Mouse (Mus musculus): ENCODE data around the gene Ryr2. TPM values are rescaled to one million over a fixed set of nuclear protein-coding genes. Genes with fewer than 3 reads are reported as not detected.

Ryr2 gene
- polyA plus RNA-seq, 2 experiments: 0.16 to 0.19 TPM

DNA sequence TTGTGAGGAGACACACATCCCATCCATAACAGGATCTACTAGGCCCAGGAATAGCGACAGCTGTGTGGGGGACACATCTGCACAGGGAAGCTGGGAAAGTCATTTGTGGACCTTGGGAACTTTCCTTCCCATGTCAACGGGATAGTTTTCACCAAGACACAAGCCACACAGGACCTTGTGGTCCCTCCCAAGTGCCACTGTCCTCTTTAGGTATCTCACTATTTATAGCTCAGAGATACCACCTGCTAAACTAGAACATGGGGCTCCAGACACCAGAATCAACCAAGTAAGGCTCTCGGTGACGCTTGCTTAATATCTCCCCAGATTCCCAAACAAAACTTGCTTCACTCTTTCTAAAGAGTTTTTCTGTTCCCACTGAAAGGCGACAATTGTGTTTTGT is 73.5 kb downstream of the Ryr2 start:
- H3K4me2 ChIP-seq (ENCODE audit: low read depth): no peak overlapping the region
- H3K27me3 ChIP-seq (ENCODE audit: control insufficient read depth, insufficient read depth, low read length): no peaks in the 10 kb centered on the region
- no peaks in the 10 kb centered on the region for H3K9me3 ChIP-seq (ENCODE audit: control insufficient read depth, low read length)
- ATAC-seq (ENCODE audit: insufficient read depth): no peak
- no peak overlapping the region for H3K27ac ChIP-seq
- no peak for TF ChIP-seq CTCF (IDR thresholded peaks at IDR 0.05; ENCODE audit: low read depth)
- TF ChIP-seq EP300 (IDR thresholded peaks at IDR 0.05; ENCODE audit: low read depth): no peak
- WGBS (ENCODE audit: insufficient replicate concordance): 68% methylated on average over 5 of the region's 5 CpGs
- no peak overlapping the region for H3K4me3 ChIP-seq (ENCODE audit: insufficient read depth in 1 of 2, low read depth in 2 of 2, low read length in 2 of 2)
- H3K4me1 ChIP-seq (replicated peaks; ENCODE audit: control insufficient read depth in 2 of 2, insufficient read depth in 2 of 2, low read length in 1 of 2): no peaks in the 10 kb centered on the region
- no peak for DNase-seq (ENCODE audit: low read depth in 3 of 3, low spot score in 3 of 3)
- H3K36me3 ChIP-seq (replicated peaks; ENCODE audit: control insufficient read depth, insufficient read depth, low read depth): no peaks in the 10 kb centered on the region
- H3K9ac ChIP-seq (replicated peaks): no peak overlapping the region

DNA sequence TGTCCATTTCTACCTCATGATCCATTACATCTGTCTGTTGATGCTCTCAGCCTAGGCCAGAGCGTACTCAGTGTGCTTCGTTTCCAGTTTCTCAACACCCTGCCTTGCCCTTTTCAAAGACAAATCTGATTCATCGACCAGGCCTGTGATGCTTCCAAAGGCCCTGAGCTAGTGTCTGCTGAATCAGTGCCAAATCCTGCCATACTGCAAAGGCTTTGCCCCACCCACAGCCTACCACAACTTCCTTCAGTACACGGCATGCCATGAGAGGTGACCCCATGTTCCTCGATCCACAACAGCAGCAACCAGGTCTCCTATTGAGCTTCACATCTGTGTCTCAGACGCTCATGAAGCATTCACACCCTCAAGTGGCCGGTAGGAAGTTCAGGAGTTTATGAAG is 76.9 kb downstream of the Ryr2 start:
- Histone ChIP-seq H3K4me3 (ENCODE audit: insufficient read depth in 1 of 2, low read depth in 2 of 2, low read length in 2 of 2) (no peak overlapping the region), H3K9ac (replicated peaks) (no peak overlapping the region), H3K36me3 (replicated peaks; ENCODE audit: control insufficient read depth, insufficient read depth, low read depth) (no peaks in the 10 kb centered on the region), H3K9me3 (ENCODE audit: control insufficient read depth, low read length) (no peaks in the 10 kb centered on the region), H3K27ac (no peak overlapping the region), H3K4me2 (ENCODE audit: low read depth) (no peak overlapping the region), H3K4me1 (replicated peaks; ENCODE audit: control insufficient read depth in 2 of 2, insufficient read depth in 2 of 2, low read length in 1 of 2) (no peaks in the 10 kb centered on the region), H3K27me3 (ENCODE audit: control insufficient read depth, insufficient read depth, low read length) (no peaks in the 10 kb centered on the region)
- TF ChIP-seq CTCF (IDR thresholded peaks at IDR 0.05; ENCODE audit: low read depth) (no peak), EP300 (IDR thresholded peaks at IDR 0.05; ENCODE audit: low read depth) (no peak)
- ATAC-seq (ENCODE audit: insufficient read depth) (no peak), DNase-seq (ENCODE audit: low read depth in 3 of 3, low spot score in 3 of 3) (no peak)
- 58% methylated on average over 7 of the region's 7 CpGs for WGBS (ENCODE audit: insufficient replicate concordance)

GRCm38 (mm10) chr13:12029326-12029725 is 77.4 kb downstream of the Ryr2 start:
- H3K9me3 ChIP-seq (ENCODE audit: control insufficient read depth, low read length): no peaks in the 10 kb centered on the region
- no peaks in the 10 kb centered on the region for H3K4me1 ChIP-seq (replicated peaks; ENCODE audit: control insufficient read depth in 2 of 2, insufficient read depth in 2 of 2, low read length in 1 of 2)
- 67% methylated on average over 4 of the region's 4 CpGs for WGBS (ENCODE audit: insufficient replicate concordance)
- ATAC-seq (ENCODE audit: insufficient read depth) (no peak), DNase-seq (ENCODE audit: low read depth in 3 of 3, low spot score in 3 of 3) (no peak)
- TF ChIP-seq CTCF (IDR thresholded peaks at IDR 0.05; ENCODE audit: low read depth) (no peak), EP300 (IDR thresholded peaks at IDR 0.05; ENCODE audit: low read depth) (no peak)
- H3K4me2 ChIP-seq (ENCODE audit: low read depth): no peak overlapping the region
- H3K9ac ChIP-seq (replicated peaks): no peak overlapping the region
- H3K36me3 ChIP-seq (replicated peaks; ENCODE audit: control insufficient read depth, insufficient read depth, low read depth): no peaks in the 10 kb centered on the region
- no peak overlapping the region for H3K27ac ChIP-seq
- H3K4me3 ChIP-seq (ENCODE audit: insufficient read depth in 1 of 2, low read depth in 2 of 2, low read length in 2 of 2): no peak overlapping the region
- no peaks in the 10 kb centered on the region for H3K27me3 ChIP-seq (ENCODE audit: control insufficient read depth, insufficient read depth, low read length)

- no peak overlapping the region for H3K27ac ChIP-seq
- H3K4me2 ChIP-seq (ENCODE audit: low read depth): no peak overlapping the region
- no peaks in the 10 kb centered on the region for H3K27me3 ChIP-seq (ENCODE audit: control insufficient read depth, insufficient read depth, low read length)
- H3K4me1 ChIP-seq (replicated peaks; ENCODE audit: control insufficient read depth in 2 of 2, insufficient read depth in 2 of 2, low read length in 1 of 2): no peaks in the 10 kb centered on the region
- no peaks in the 10 kb centered on the region for H3K36me3 ChIP-seq (replicated peaks; ENCODE audit: control insufficient read depth, insufficient read depth, low read depth)
- ATAC-seq (ENCODE audit: insufficient read depth): no peak
- no peak for TF ChIP-seq EP300 (IDR thresholded peaks at IDR 0.05; ENCODE audit: low read depth)
- no peak for TF ChIP-seq CTCF (IDR thresholded peaks at IDR 0.05; ENCODE audit: low read depth)
- DNase-seq (ENCODE audit: low read depth in 3 of 3, low spot score in 3 of 3): no peak
- WGBS (ENCODE audit: insufficient replicate concordance): 68% methylated on average over 9 of the region's 9 CpGs
- H3K9ac ChIP-seq (replicated peaks): no peak overlapping the region
- H3K4me3 ChIP-seq (ENCODE audit: insufficient read depth in 1 of 2, low read depth in 2 of 2, low read length in 2 of 2): no peak overlapping the region
- H3K9me3 ChIP-seq (ENCODE audit: control insufficient read depth, low read length): no peaks in the 10 kb centered on the region
Measured at GRCm38 (mm10) chr13:12018046-12018445, 88.7 kb downstream of the Ryr2 start.

DNA sequence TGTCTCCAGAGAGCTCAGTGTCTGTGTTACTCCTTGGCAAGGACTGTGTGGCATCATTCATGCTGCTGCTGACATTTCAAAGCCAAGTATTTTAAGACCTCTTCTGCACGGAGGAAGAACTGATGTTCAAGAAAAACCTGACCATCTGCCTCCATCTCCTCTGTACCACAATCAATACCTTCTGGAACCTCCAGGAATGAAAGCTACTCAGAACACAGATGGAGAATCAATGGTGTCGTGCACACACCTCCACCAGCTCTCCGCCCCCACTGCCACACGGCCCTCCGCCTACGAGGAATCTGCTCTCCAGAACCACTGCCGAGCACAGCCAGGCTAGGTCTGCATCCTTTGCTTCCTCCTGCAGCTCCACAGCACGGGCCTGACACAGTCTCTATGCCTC is 92.8 kb downstream of the Ryr2 start:
- TF ChIP-seq CTCF (IDR thresholded peaks at IDR 0.05; ENCODE audit: low read depth): no peak
- TF ChIP-seq EP300 (IDR thresholded peaks at IDR 0.05; ENCODE audit: low read depth): no peak
- Histone ChIP-seq H3K27ac (no peak overlapping the region), H3K4me3 (ENCODE audit: insufficient read depth in 1 of 2, low read depth in 2 of 2, low read length in 2 of 2) (no peak overlapping the region), H3K27me3 (ENCODE audit: control insufficient read depth, insufficient read depth, low read length) (no peaks in the 10 kb centered on the region), H3K9me3 (ENCODE audit: control insufficient read depth, low read length) (no peaks in the 10 kb centered on the region), H3K4me2 (ENCODE audit: low read depth) (no peak overlapping the region), H3K36me3 (replicated peaks; ENCODE audit: control insufficient read depth, insufficient read depth, low read depth) (no peaks in the 10 kb centered on the region), H3K4me1 (replicated peaks; ENCODE audit: control insufficient read depth in 2 of 2, insufficient read depth in 2 of 2, low read length in 1 of 2) (no peaks in the 10 kb centered on the region), H3K9ac (replicated peaks) (no peak overlapping the region)
- ATAC-seq (ENCODE audit: insufficient read depth) (no peak), DNase-seq (ENCODE audit: low read depth in 3 of 3, low spot score in 3 of 3) (no peak)
- WGBS (ENCODE audit: insufficient replicate concordance): 67% methylated on average over 8 of the region's 8 CpGs

Measured in liver, embryonic 14.5 days (tissue).